Mouse (Mus musculus) ES-E14 (cell line): ENCODE data around the gene Ckmt1. TPM values are rescaled to one million over a fixed set of nuclear protein-coding genes. Genes with fewer than 3 reads are reported as not detected.

Experiments
- DNase-seq: peaks from one replicate; pipeline ENCODE4 v3.0.0-alpha.2; 2013; ENCODE audit warnings: low read depth, low spot score
- H3K27ac ChIP-seq: 2 replicates; pipeline ENCODE4 v1.5.1; 2012; ENCODE audit warnings: low read depth, mild to moderate bottlenecking, low read length, moderate library complexity, mixed read lengths; ENCODE audit not compliant: poor library complexity, insufficient read depth, severe bottlenecking
- H3K36me3 ChIP-seq: 2 replicates; pipeline ENCODE4 v1.6.1; 2012; ENCODE audit warnings: mild to moderate bottlenecking, low read length, moderate library complexity, mixed read lengths; ENCODE audit not compliant: control insufficient read depth, poor library complexity, insufficient read depth, severe bottlenecking
- H3K4me1 ChIP-seq, 2 experiments: fragments of 150-350 bp in 1 of 2; sonication (generic) in 1 of 2; 2 replicates each; pipeline ENCODE4 v1.6.1; 2012; ENCODE audit warnings: low read length in 2 of 2, mild to moderate bottlenecking in 1 of 2, mixed read lengths in 1 of 2; ENCODE audit not compliant: control insufficient read depth in 2 of 2, insufficient read depth in 2 of 2, poor library complexity in 1 of 2
- H3K4me3 ChIP-seq, 2 experiments: fragments of 150-350 bp in 1 of 2; sonication (generic) in 1 of 2; 2 replicates each; pipeline ENCODE4 v1.5.1; 2012; ENCODE audit warnings: low read length in 2 of 2, low read depth in 1 of 2, mild to moderate bottlenecking in 1 of 2, mixed read lengths in 1 of 2; ENCODE audit not compliant: insufficient read depth in 1 of 2, poor library complexity in 1 of 2, severe bottlenecking in 1 of 2
- H3K9ac ChIP-seq: 2 replicates; pipeline ENCODE4 v1.6.1; 2012; ENCODE audit warnings: low read depth, mild to moderate bottlenecking, low read length, mixed read lengths; ENCODE audit not compliant: poor library complexity, insufficient read depth, severe bottlenecking
- H3K9me3 ChIP-seq: fragments of 150-350 bp; sonication (generic); 2 replicates; pipeline ENCODE4 v1.6.1; 2012; ENCODE audit warnings: low read depth, mild to moderate bottlenecking, low read length; ENCODE audit not compliant: control insufficient read depth, insufficient read depth
- CHD2 ChIP-seq: IDR thresholded peaks from 2 replicates; pipeline ENCODE4 v1.6.1; 2014; ENCODE audit warnings: mild to moderate bottlenecking, low read depth, low read length, inconsistent platforms
- HCFC1 ChIP-seq: IDR thresholded peaks from 2 replicates; pipeline ENCODE4 v1.6.1; 2012; ENCODE audit warnings: low read length, inconsistent platforms, borderline replicate concordance; ENCODE audit not compliant: insufficient read depth
- MAFK ChIP-seq: IDR thresholded peaks from 2 replicates; pipeline ENCODE4 v1.6.1; 2014; ENCODE audit warnings: mild to moderate bottlenecking, low read depth, low read length, inconsistent platforms; ENCODE audit not compliant: insufficient read depth
- ZC3H11A ChIP-seq: IDR thresholded peaks from 2 replicates; pipeline ENCODE4 v1.6.1; 2012; ENCODE audit warnings: low read depth, mild to moderate bottlenecking, inconsistent platforms, low read length, borderline replicate concordance
- ZNF384 ChIP-seq: IDR thresholded peaks from 2 replicates; pipeline ENCODE4 v1.6.1; 2012; ENCODE audit warnings: low read depth, low read length, inconsistent platforms
- in situ Hi-C, 2 experiments: fragments of 600-800 bp; cut with MboI; formaldehyde crosslinking; loops; one replicate each; pipeline ENCODE4 v1.15.1; 2025; ENCODE audit warnings: low sequenced_read_pairs in 2 of 2, inconsistent platforms in 1 of 2; ENCODE audit not compliant: unreplicated experiment in 2 of 2
- total RNA-seq: library from RNA; depleted of rRNA; stranded (reverse); fragments of 300-350 nt; gene quantifications from 2 replicates; pipeline ENCODE4 v1.2.3, GENCODE M21; 2012

The Ckmt1 gene
- total RNA-seq, 1 experiment: 8.3 TPM

DNA sequence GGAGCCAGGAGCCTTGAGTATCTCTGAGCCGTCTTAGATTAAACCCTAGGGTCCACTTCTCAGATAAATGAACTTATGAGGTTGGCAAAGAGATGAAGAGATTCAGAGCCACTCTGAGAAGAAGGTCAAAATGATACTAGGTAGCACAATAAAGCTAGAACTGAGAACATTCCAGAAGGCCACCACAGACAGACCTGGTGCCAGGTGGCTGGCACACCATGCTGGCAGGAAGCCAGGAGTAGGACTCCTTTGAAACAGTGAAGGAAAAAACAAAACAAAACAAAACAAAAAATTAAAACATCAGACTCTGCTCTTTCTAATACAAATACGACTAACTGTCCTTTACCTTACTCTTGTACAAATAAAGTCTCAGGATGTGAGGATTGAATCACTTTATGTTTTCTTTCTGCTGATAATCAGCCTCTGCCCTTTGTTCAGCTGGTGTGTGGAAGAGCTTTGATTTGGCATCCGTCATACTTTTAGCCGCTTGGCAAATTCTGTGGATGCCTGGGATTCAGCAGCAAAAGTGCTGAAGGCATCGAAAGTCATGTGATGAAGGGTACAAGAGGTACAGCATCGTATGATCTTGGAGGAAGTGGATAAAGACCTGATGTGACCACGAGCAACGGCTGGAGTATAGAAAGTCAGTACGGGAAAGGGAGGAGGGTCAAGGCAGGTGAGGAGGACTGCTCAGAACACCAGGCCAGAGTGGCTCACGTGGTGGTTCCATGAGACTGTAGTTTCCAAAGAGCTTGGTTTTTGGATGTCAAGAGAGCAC is 33.6 kb upstream of the Ckmt1 start:
- H3K9ac ChIP-seq: no peak overlapping the region
- H3K4me3 ChIP-seq: no peak overlapping the region
- H3K27ac ChIP-seq: no peak overlapping the region
- no peaks in the 10 kb centered on the region for H3K9me3 ChIP-seq
- H3K36me3 ChIP-seq: peaks cover 3% of the 10 kb centered on the region; the same call in 1 of the 2 replicates
- H3K4me1 ChIP-seq: no peaks in the 10 kb centered on the region
- TF ChIP-seq ZC3H11A (no peak), HCFC1 (no peak), MAFK (no peak), CHD2 (no peak), ZNF384 (no peak)
- in situ Hi-C loops: no loop called here
- no peak for DNase-seq

DNA sequence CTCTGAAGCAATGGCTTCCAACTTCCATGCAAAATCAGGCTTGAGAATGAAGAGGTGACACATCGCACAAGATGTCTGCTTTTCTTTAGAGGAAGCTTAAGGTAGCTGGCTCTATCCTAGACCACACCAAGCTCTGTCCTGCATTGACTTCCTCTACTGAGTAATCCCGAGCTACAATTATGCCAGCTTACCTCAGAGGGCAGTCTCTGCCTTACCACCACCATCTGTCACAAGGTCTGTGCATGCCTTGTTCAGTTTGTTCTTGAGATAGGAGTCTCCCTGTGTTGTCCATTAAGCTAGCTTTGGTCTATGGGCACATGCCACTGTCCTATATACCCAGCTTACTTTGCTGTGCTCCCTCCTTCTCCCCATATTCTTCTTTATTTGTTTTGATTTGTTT is 28.0 kb upstream of the Ckmt1 start:
- H3K36me3 ChIP-seq: no peaks in the 10 kb centered on the region; the same call in 1 of the 2 replicates
- H3K9ac ChIP-seq: no peak overlapping the region
- H3K9me3 ChIP-seq: no peaks in the 10 kb centered on the region
- no peaks in the 10 kb centered on the region for H3K4me1 ChIP-seq
- no peak for DNase-seq
- H3K27ac ChIP-seq: no peak overlapping the region
- TF ChIP-seq ZNF384: no peak
- no peak for TF ChIP-seq CHD2
- no peak for TF ChIP-seq MAFK
- TF ChIP-seq ZC3H11A: no peak
- no peak overlapping the region for H3K4me3 ChIP-seq
- in situ Hi-C loops: no loop called here

DNA sequence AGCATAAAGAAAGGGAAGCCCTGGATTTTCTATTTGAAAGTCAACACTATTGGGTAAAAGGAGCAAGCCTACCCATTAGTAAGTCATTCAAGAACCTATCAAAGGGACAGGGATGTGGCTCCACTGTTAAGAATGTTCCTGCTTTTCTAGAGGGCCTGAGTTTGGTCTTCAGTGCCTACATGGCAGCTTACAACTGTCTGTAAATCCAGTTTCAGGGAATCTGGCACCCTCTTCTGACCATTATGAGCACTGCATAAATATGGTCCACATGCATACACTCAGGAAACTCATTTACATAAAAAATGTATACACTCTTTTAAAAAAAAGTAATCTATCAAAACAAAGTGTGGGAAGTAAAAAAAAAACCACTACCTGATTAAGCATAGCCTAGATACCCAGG is 18.5 kb upstream of the Ckmt1 start:
- H3K9me3 ChIP-seq: no peaks in the 10 kb centered on the region
- in situ Hi-C loops: loop anchor here in 1 of 2 experiments (10.0 kb wide), 1 partner anchor 154 kb away; no protein-coding TSS in a partner anchor

DNA sequence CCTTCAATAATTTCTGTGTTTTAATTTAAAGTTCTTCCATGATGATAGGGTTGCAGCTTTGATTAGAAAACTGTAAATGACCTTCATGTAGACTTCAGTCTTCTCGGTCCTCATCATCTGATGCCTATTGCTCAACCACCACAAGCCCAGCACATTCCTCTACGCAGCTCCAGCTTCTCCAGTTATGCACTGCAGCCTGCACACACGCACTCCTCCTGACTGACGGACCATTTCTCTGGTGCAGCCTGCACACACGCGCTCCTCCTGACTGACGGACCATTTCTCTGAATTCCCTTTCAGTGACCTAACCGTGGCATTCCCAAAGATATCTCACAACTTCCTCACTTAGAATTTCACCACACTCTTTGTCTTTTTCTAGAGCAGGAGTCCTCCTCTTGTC is 4.4 kb upstream of the Ckmt1 start:
- TF ChIP-seq MAFK (no peak), CHD2 (no peak), ZC3H11A (no peak), HCFC1 (no peak)
- Histone ChIP-seq H3K27ac (no peak overlapping the region), H3K4me3 (no peak overlapping the region), H3K9me3 (no peaks in the 10 kb centered on the region), H3K4me1 (peaks cover 2% of the 10 kb centered on the region in 2 experiments; a peak in 1 of 4 replicates), H3K36me3 (no peaks in the 10 kb centered on the region), H3K9ac (no peak overlapping the region)
- DNase-seq: no peak
- in situ Hi-C loops: no loop called here

More for the DNA sequence above, 18.5 kb upstream of the Ckmt1 start:
- H3K4me3 ChIP-seq: no peak overlapping the region
- H3K4me1 ChIP-seq: no peaks in the 10 kb centered on the region
- TF ChIP-seq ZNF384: 0 out of 2 replicates have a peak, but pooled peaks have one; percentile 11
- no peak for TF ChIP-seq CHD2
- TF ChIP-seq ZC3H11A: peak; percentile 52; the same call in 1 of the 2 replicates
- no peak for DNase-seq
- no peak overlapping the region for H3K9ac ChIP-seq
- no peak overlapping the region for H3K27ac ChIP-seq
- peaks cover 2% of the 10 kb centered on the region; the same call in 1 of the 2 replicates for H3K36me3 ChIP-seq

DNA sequence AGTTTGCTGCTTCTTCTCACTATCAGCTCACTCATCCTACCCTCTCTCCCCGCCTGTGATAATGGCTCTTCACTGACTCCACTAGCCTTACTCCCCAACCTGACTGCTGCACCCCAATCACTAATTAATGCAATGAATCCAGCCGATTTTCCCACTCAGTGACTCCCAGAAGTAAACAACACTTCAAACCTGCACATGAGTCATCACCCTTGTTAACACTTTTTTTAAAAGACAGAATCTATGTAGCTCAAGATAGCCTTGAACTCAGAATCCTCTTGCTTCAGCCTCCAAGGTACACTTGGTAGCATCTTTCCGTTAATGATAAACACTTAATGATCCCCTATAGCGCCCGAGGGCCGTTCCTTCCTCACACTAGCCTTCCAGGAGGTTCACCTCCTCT is 3.1 kb upstream of the Ckmt1 start:
- DNase-seq: no peak
- TF ChIP-seq CHD2 (no peak), ZNF384 (no peak), MAFK (no peak), HCFC1 (no peak), ZC3H11A (no peak)
- H3K9me3 ChIP-seq: no peaks in the 10 kb centered on the region
- in situ Hi-C loops: no loop called here
- H3K9ac ChIP-seq: peak overlapping the region; percentile 82
- H3K36me3 ChIP-seq: no peaks in the 10 kb centered on the region
- peak overlapping the region; percentile 87 to 93 for H3K4me3 ChIP-seq
- no peak overlapping the region for H3K27ac ChIP-seq
- peaks cover 2 to 6% of the 10 kb centered on the region in 2 experiments; a peak in 2 of 4 replicates for H3K4me1 ChIP-seq
